Mouse (Mus musculus) left cerebral cortex, postnatal 10 days (tissue): ENCODE data around the gene Stat5a. TPM values are rescaled to one million over a fixed set of nuclear protein-coding genes. Genes with fewer than 3 reads are reported as not detected.

ENCODE experiments used
- DNase-seq, 2 experiments: peaks; one replicate each; pipeline ENCODE4 v3.0.0; 2021 to 2022; ENCODE audit warnings: low spot score in 2 of 2, mixed read lengths in 1 of 2; ENCODE audit errors: extremely low spot score in 1 of 2
- intact Hi-C: fragments of 180-260 bp; cut with DNase I; formaldehyde crosslinking; loops from one replicate; pipeline ENCODE4 v1.15.1; 2025
- total RNA-seq, 2 experiments: library from RNA; stranded (reverse); gene quantifications; 2 replicates each; pipeline ENCODE4 v1.2.3; 2021

The Stat5a gene
- total RNA-seq, result 1 to 10 TPM; 2.0 to 3.4 TPM

GRCm38 (mm10) chr11:100858935-100859578, at the start of gene Stat5a:
Stat5a (plus strand) TSS chr11:100859351.
- DNase-seq, result peak; percentile 49 to 62
- intact Hi-C loops, result no loop called here

GRCm38 (mm10) chr11:100810516-100810915, 48.6 kb upstream of the Stat5a start:
- intact Hi-C loops, result no loop called here
- no peak for DNase-seq

GRCm38 (mm10) chr11:100811132-100811531, 48.0 kb upstream of the Stat5a start:
- DNase-seq, result no peak
- intact Hi-C loops, result no loop called here

GRCm38 (mm10) chr11:100814498-100814897, 44.7 kb upstream of the Stat5a start:
- peak in 1 of 2 experiments; percentile 56 for DNase-seq
- intact Hi-C loops, result no loop called here

GRCm38 (mm10) chr11:100816342-100816741, 42.8 kb upstream of the Stat5a start:
- intact Hi-C loops, result no loop called here

GRCm38 (mm10) chr11:100816801-100817200, 42.4 kb upstream of the Stat5a start:
- DNase-seq, result no peak

More at GRCm38 (mm10) chr11:100816342-100816741, 42.8 kb upstream of the Stat5a start:
- no peak for DNase-seq

GRCm38 (mm10) chr11:100817311-100817710, 41.8 kb upstream of the Stat5a start:
- DNase-seq, result no peak
- intact Hi-C loops, result no loop called here

More at GRCm38 (mm10) chr11:100816801-100817200, 42.4 kb upstream of the Stat5a start:
- intact Hi-C loops, result no loop called here

- DNase-seq, result no peak
- intact Hi-C loops, result no loop called here
Measured at GRCm38 (mm10) chr11:100818359-100819012, 40.7 kb upstream of the Stat5a start.

- no peak for DNase-seq
- intact Hi-C loops, result no loop called here
Measured at GRCm38 (mm10) chr11:100819048-100819447, 40.1 kb upstream of the Stat5a start.

GRCm38 (mm10) chr11:100819626-100820025, 39.5 kb upstream of the Stat5a start:
- intact Hi-C loops, result no loop called here
- no peak for DNase-seq

- no peak for DNase-seq
Measured at GRCm38 (mm10) chr11:100820047-100820446, 39.1 kb upstream of the Stat5a start.

GRCm38 (mm10) chr11:100821605-100822220, 37.4 kb upstream of the Stat5a start:
- intact Hi-C loops, result no loop called here
- no peak for DNase-seq

More at GRCm38 (mm10) chr11:100820047-100820446, 39.1 kb upstream of the Stat5a start:
- intact Hi-C loops, result no loop called here

- intact Hi-C loops, result no loop called here
- DNase-seq, result peak in 1 of 2 experiments; percentile 42
Measured at GRCm38 (mm10) chr11:100822365-100822764, 36.8 kb upstream of the Stat5a start.

GRCm38 (mm10) chr11:100823543-100824313, 35.4 kb upstream of the Stat5a start:
- no peak for DNase-seq
- intact Hi-C loops, result no loop called here

GRCm38 (mm10) chr11:100824496-100824895, 34.7 kb upstream of the Stat5a start:
- no peak for DNase-seq
- intact Hi-C loops, result no loop called here

GRCm38 (mm10) chr11:100825451-100825850, 33.7 kb upstream of the Stat5a start:
- no peak for DNase-seq
- intact Hi-C loops, result no loop called here

GRCm38 (mm10) chr11:100826161-100826866, 32.8 kb upstream of the Stat5a start:
- intact Hi-C loops, result no loop called here

GRCm38 (mm10) chr11:100828676-100829151, 30.4 kb upstream of the Stat5a start:
- intact Hi-C loops, result no loop called here
- DNase-seq, result no peak

More at GRCm38 (mm10) chr11:100826161-100826866, 32.8 kb upstream of the Stat5a start:
- peak; percentile 57 to 64 for DNase-seq
